Mouse (Mus musculus): ENCODE results near the gene Angel2. TPM values are rescaled to one million over a fixed set of nuclear protein-coding genes. Genes with fewer than 3 reads are reported as not detected.

Angel2 gene
- polyA plus RNA-seq, 1 experiment from 2014 or later, result 51.1 TPM

DNA sequence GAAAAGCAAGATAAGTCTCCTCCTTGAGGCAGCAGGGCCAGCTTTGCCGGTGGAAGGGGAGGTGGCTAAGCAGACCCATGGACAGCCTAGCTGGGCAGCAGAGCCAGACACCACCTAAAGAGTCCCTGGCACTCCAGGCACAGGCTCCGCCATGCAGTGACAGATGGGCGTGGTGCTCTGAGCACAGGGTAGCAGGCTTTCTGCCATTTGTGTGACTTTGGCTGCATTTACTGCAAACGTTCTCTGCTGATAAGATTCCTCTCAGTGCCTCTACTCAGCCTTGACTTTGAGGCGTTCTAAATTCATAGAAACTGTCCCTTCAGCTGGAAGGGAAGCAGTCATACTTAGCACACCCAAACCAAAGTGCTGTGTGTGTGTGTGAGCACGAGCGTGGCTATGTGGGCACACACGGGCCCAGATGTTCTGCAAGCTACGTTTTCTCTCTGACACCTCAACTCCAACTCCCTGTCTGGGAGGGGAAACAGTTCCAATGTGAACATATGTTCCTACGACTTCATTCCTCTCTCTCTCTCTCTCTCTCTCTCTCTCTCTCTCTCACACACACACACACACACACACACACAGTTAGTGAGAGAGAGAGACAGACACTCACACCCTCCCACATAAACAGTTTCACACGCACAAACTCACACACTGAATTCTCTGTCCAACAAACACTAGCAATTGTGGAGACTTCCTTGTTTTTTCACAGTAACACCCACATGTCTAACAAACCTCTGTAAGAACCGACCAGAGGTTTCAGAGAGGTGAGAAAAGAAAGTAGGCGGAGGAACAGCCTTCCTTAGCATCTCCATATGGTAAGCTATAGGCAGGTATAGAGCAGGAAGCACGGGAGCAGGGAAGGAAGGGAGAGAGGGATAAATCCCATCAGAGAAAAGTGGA, 47.0 kb downstream of the Angel2 start:
- Histone ChIP-seq H3K4me2 (replicated peaks; ENCODE audit: low read depth, low read length) (no peak overlapping the region), H3K27me3 (ENCODE audit: control insufficient read depth, insufficient read depth, low read length) (no peaks in the 10 kb centered on the region), H3K36me3 (ENCODE audit: control insufficient read depth, insufficient read depth, low read length) (peaks cover 58% of the 10 kb centered on the region), H3K4me3 (ENCODE audit: low read length) (no peak overlapping the region), H3K9me3 (ENCODE audit: control insufficient read depth, low read length) (no peaks in the 10 kb centered on the region), H3K27ac (ENCODE audit: low read depth, low read length) (no peak overlapping the region), H3K4me1 (ENCODE audit: control insufficient read depth, insufficient read depth, low read length) (peaks cover 5% of the 10 kb centered on the region; the same call in 1 of the 2 replicates), H3K9ac (ENCODE audit: low read depth, low read length) (no peak overlapping the region)
- ATAC-seq (ENCODE audit: low FRiP score, low TSS enrichment), result no peak
- 78% methylated on average over 14 of the region's 14 CpGs for WGBS

DNA sequence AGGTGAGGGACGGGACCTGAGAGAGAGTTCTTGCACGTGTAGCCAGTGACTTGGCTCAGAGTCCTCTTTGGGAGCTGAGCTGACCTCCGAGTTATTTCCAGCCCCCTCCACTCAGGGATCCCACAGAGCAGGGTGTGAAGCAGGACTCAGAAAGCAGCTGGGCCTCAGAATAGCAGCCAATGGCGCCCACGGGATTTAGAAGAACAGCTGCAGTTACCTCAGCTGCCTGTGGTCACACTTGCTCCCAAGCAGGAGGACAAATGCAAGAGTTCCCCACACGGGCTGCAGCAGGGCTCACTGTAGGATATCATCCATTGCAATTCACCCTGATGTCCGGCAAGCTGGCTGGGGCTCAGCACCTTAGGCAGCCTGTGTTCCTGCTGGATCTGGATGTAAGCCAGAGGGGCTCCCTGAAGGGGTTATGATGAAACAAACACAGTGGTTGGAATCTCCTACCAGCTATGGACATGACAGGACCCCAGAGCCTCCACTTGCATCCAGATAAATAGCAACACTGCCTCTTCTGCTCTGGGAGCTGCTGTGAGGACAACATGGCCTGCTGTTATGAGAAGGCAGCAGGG, 47.8 kb downstream of the Angel2 start:
- peaks cover 58% of the 10 kb centered on the region for H3K36me3 ChIP-seq (ENCODE audit: control insufficient read depth, insufficient read depth, low read length)
- no peak overlapping the region for H3K9ac ChIP-seq (ENCODE audit: low read depth, low read length)
- no peak overlapping the region for H3K4me2 ChIP-seq (replicated peaks; ENCODE audit: low read depth, low read length)
- H3K4me3 ChIP-seq (ENCODE audit: low read length), result no peak overlapping the region
- H3K27ac ChIP-seq (ENCODE audit: low read depth, low read length), result no peak overlapping the region
- H3K9me3 ChIP-seq (ENCODE audit: control insufficient read depth, low read length), result no peaks in the 10 kb centered on the region
- no peaks in the 10 kb centered on the region for H3K27me3 ChIP-seq (ENCODE audit: control insufficient read depth, insufficient read depth, low read length)
- H3K4me1 ChIP-seq (ENCODE audit: control insufficient read depth, insufficient read depth, low read length), result peaks cover 10% of the 10 kb centered on the region
- WGBS, result 48% methylated on average over 7 of the region's 7 CpGs
- no peak for ATAC-seq (ENCODE audit: low FRiP score, low TSS enrichment)

DNA sequence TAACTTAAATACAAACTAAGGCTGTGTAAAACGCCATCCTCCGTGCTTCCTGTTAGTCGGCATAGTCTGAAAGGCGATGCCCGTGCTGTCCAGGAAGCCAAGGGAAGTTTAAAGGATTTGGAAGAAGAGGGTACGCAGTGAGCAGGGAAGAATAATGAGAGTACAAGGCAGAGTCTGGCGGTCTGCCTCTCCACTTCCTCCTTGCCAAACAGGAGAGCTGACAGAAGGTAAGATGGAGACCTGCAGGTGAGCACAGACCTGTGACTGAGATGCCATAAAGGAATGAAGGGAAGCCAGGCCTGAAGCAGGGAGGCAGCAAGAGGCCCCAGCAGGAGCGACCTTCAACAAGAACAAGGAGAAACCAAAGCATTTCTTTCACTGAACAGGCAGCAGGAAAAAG, 49.3 kb downstream of the Angel2 start:
- peaks cover 50% of the 10 kb centered on the region for H3K36me3 ChIP-seq (ENCODE audit: control insufficient read depth, insufficient read depth, low read length)
- H3K4me2 ChIP-seq (replicated peaks; ENCODE audit: low read depth, low read length), result no peak overlapping the region
- H3K27me3 ChIP-seq (ENCODE audit: control insufficient read depth, insufficient read depth, low read length), result no peaks in the 10 kb centered on the region
- H3K9ac ChIP-seq (ENCODE audit: low read depth, low read length), result no peak overlapping the region
- 86% methylated on average over 8 of the region's 8 CpGs for WGBS
- H3K4me1 ChIP-seq (ENCODE audit: control insufficient read depth, insufficient read depth, low read length), result peaks cover 10% of the 10 kb centered on the region
- H3K9me3 ChIP-seq (ENCODE audit: control insufficient read depth, low read length), result no peaks in the 10 kb centered on the region
- no peak for ATAC-seq (ENCODE audit: low FRiP score, low TSS enrichment)
- no peak overlapping the region for H3K27ac ChIP-seq (ENCODE audit: low read depth, low read length)
- H3K4me3 ChIP-seq (ENCODE audit: low read length), result no peak overlapping the region

GRCm38 (mm10) chr1:190974833-190975232, 49.9 kb downstream of the Angel2 start:
- H3K9ac ChIP-seq (ENCODE audit: low read depth, low read length), result no peak overlapping the region
- 52% methylated on average over 1 of the region's 1 CpGs for WGBS
- no peak for ATAC-seq (ENCODE audit: low FRiP score, low TSS enrichment)

GRCm38 (mm10) chr1:190976887-190977573, 52.1 kb downstream of the Angel2 start:
- no peaks in the 10 kb centered on the region for H3K9me3 ChIP-seq (ENCODE audit: control insufficient read depth, low read length)
- H3K4me2 ChIP-seq (replicated peaks; ENCODE audit: low read depth, low read length), result peak overlapping the region; percentile 95
- H3K27ac ChIP-seq (ENCODE audit: low read depth, low read length), result 0 out of 2 replicates have a peak overlapping the region, but pooled peaks have one; percentile 38
- H3K9ac ChIP-seq (ENCODE audit: low read depth, low read length), result peak overlapping the region; percentile 81; the same call in 1 of the 2 replicates
- no peaks in the 10 kb centered on the region for H3K27me3 ChIP-seq (ENCODE audit: control insufficient read depth, insufficient read depth, low read length)
- 22% methylated on average over 11 of the region's 11 CpGs for WGBS
- H3K4me1 ChIP-seq (ENCODE audit: control insufficient read depth, insufficient read depth, low read length), result peaks cover 10% of the 10 kb centered on the region
- no peak for ATAC-seq (ENCODE audit: low FRiP score, low TSS enrichment)
- H3K36me3 ChIP-seq (ENCODE audit: control insufficient read depth, insufficient read depth, low read length), result peaks cover 33% of the 10 kb centered on the region
- H3K4me3 ChIP-seq (ENCODE audit: low read length), result peak overlapping the region; percentile 63

More at GRCm38 (mm10) chr1:190974833-190975232, 49.9 kb downstream of the Angel2 start:
- no peaks in the 10 kb centered on the region for H3K27me3 ChIP-seq (ENCODE audit: control insufficient read depth, insufficient read depth, low read length)
- H3K4me1 ChIP-seq (ENCODE audit: control insufficient read depth, insufficient read depth, low read length), result peaks cover 10% of the 10 kb centered on the region
- H3K36me3 ChIP-seq (ENCODE audit: control insufficient read depth, insufficient read depth, low read length), result peaks cover 48% of the 10 kb centered on the region
- no peaks in the 10 kb centered on the region for H3K9me3 ChIP-seq (ENCODE audit: control insufficient read depth, low read length)
- no peak overlapping the region for H3K27ac ChIP-seq (ENCODE audit: low read depth, low read length)
- no peak overlapping the region for H3K4me2 ChIP-seq (replicated peaks; ENCODE audit: low read depth, low read length)
- H3K4me3 ChIP-seq (ENCODE audit: low read length), result no peak overlapping the region

GRCm38 (mm10) chr1:190978001-190978400, 53.1 kb downstream of the Angel2 start:
- H3K4me1 ChIP-seq (ENCODE audit: control insufficient read depth, insufficient read depth, low read length), result peaks cover 10% of the 10 kb centered on the region
- H3K27ac ChIP-seq (ENCODE audit: low read depth, low read length), result no peak overlapping the region
- 0 out of 2 replicates have a peak, but pooled peaks have one; percentile 12 for ATAC-seq (ENCODE audit: low FRiP score, low TSS enrichment)
- peaks cover 24% of the 10 kb centered on the region for H3K36me3 ChIP-seq (ENCODE audit: control insufficient read depth, insufficient read depth, low read length)
- WGBS, result under 1% methylated on average over 21 of the region's 22 CpGs
- H3K9ac ChIP-seq (ENCODE audit: low read depth, low read length), result peak overlapping the region; percentile 81
- peak overlapping the region; percentile 95 for H3K4me2 ChIP-seq (replicated peaks; ENCODE audit: low read depth, low read length)
- H3K4me3 ChIP-seq (ENCODE audit: low read length), result peak overlapping the region; percentile 63
- no peaks in the 10 kb centered on the region for H3K27me3 ChIP-seq (ENCODE audit: control insufficient read depth, insufficient read depth, low read length)
- H3K9me3 ChIP-seq (ENCODE audit: control insufficient read depth, low read length), result no peaks in the 10 kb centered on the region

GRCm38 (mm10) chr1:190978511-190979073, 53.7 kb downstream of the Angel2 start:
- peaks cover 18% of the 10 kb centered on the region for H3K36me3 ChIP-seq (ENCODE audit: control insufficient read depth, insufficient read depth, low read length)
- no peaks in the 10 kb centered on the region for H3K27me3 ChIP-seq (ENCODE audit: control insufficient read depth, insufficient read depth, low read length)
- H3K9me3 ChIP-seq (ENCODE audit: control insufficient read depth, low read length), result no peaks in the 10 kb centered on the region
- WGBS, result under 1% methylated on average over 38 of the region's 46 CpGs
- H3K4me3 ChIP-seq (ENCODE audit: low read length), result peak overlapping the region; percentile 63
- peak; percentile 67 for ATAC-seq (ENCODE audit: low FRiP score, low TSS enrichment)
- peak overlapping the region; percentile 81 for H3K9ac ChIP-seq (ENCODE audit: low read depth, low read length)
- peak overlapping the region; percentile 95 for H3K4me2 ChIP-seq (replicated peaks; ENCODE audit: low read depth, low read length)
- peak overlapping the region; percentile 85 for H3K27ac ChIP-seq (ENCODE audit: low read depth, low read length)
- H3K4me1 ChIP-seq (ENCODE audit: control insufficient read depth, insufficient read depth, low read length), result peaks cover 10% of the 10 kb centered on the region

DNA sequence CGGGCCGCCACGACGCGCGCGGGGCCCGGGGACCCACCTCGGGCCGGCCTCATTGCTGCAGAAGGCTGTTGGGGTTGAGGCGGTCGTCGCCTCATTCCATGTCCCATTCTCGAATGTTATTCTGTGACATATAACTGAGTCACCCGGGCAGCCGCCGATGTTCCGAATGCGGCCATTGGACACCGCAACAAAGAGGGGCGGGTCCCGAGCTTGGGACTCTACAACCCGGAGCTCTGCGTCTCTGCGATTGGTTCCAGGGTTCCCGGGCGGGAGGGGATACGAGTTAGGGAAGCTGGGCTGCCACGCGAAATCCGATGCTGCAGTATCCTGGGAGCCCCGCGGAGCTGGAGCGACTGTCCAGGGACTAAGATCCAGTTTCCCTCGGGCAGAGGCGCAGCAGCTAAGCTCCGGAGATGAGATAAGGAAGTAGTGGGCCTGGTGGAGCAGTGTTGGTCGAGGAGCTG, 54.2 kb downstream of the Angel2 start, which contains the start of gene Vash2:
Gene Vash2 (minus strand): TSS at position 197 of the 464 bp plus-strand sequence.
- peak; percentile 98 for ATAC-seq (ENCODE audit: low FRiP score, low TSS enrichment)
- Histone ChIP-seq H3K36me3 (ENCODE audit: control insufficient read depth, insufficient read depth, low read length) (peaks cover 13% of the 10 kb centered on the region), H3K9ac (ENCODE audit: low read depth, low read length) (peak within 1 kb of the TSS; percentile 81), H3K27me3 (ENCODE audit: control insufficient read depth, insufficient read depth, low read length) (no peaks in the 10 kb centered on the region), H3K9me3 (ENCODE audit: control insufficient read depth, low read length) (no peaks in the 10 kb centered on the region), H3K4me2 (replicated peaks; ENCODE audit: low read depth, low read length) (peak within 1 kb of the TSS; percentile 95), H3K4me3 (ENCODE audit: low read length) (peak within 1 kb of the TSS; percentile 63), H3K27ac (ENCODE audit: low read depth, low read length) (peak within 1 kb of the TSS; percentile 85), H3K4me1 (ENCODE audit: control insufficient read depth, insufficient read depth, low read length) (peaks cover 10% of the 10 kb centered on the region)
- 1% methylated on average over 38 of the region's 38 CpGs for WGBS

All from kidney, embryonic 14.5 days (tissue).